Mouse (Mus musculus) CH12.LX (cell line): ENCODE measurements around the gene Col27a1. TPM values are rescaled to one million over a fixed set of nuclear protein-coding genes. Genes with fewer than 3 reads are reported as not detected.

Experiments
- DNase-seq: peaks from one replicate; pipeline ENCODE4 v3.0.0-alpha.2; 2013; ENCODE audit errors: extremely low read depth
- H3K27ac ChIP-seq: 2 replicates; pipeline ENCODE4 v1.5.1; 2012; ENCODE audit warnings: low read depth, mild to moderate bottlenecking, control low read depth, moderate library complexity; ENCODE audit not compliant: insufficient read depth
- H3K27me3 ChIP-seq: replicated peaks from 2 replicates; pipeline ENCODE3; 2012; ENCODE audit warnings: inconsistent platforms
- H3K36me3 ChIP-seq, 2 experiments: replicated peaks in 1 of 2; 2 replicates each; pipeline versions ENCODE3 to v1.6.1; 2012; ENCODE audit warnings: inconsistent platforms in 1 of 2, low read length in 1 of 2, mild to moderate bottlenecking in 1 of 2, mixed read lengths in 1 of 2, moderate library complexity in 1 of 2; ENCODE audit not compliant: control insufficient read depth in 1 of 2, insufficient read depth in 1 of 2
- H3K4me1 ChIP-seq, 2 experiments: 2 replicates each; pipeline ENCODE4 v1.6.1; 2012; ENCODE audit warnings: inconsistent platforms in 1 of 2, moderate library complexity in 1 of 2; ENCODE audit not compliant: insufficient read depth in 2 of 2, control insufficient read depth in 1 of 2
- H3K4me2 ChIP-seq: 2 replicates; pipeline ENCODE4 v1.6.1; 2012; ENCODE audit warnings: low read depth, mild to moderate bottlenecking, control low read depth; ENCODE audit not compliant: poor library complexity, insufficient read depth, severe bottlenecking
- H3K4me3 ChIP-seq, 3 experiments: fragments of 150-350 bp in 1 of 3; sonication (generic) in 1 of 3; replicated peaks in 1 of 3; 2 replicates each; pipeline versions ENCODE3 to v1.5.1; 2011 to 2012; ENCODE audit warnings: low read depth in 2 of 3, low read length in 2 of 3, mild to moderate bottlenecking in 2 of 3, moderate library complexity in 2 of 3, control low read depth in 1 of 3, improper control_type of control experiment in 1 of 3, inconsistent platforms in 1 of 3, mixed read lengths in 1 of 3; ENCODE audit not compliant: poor library complexity in 1 of 3
- H3K79me2 ChIP-seq: replicated peaks from 2 replicates; pipeline ENCODE4 v1.6.1; 2012; ENCODE audit warnings: mild to moderate bottlenecking, moderate library complexity; ENCODE audit not compliant: control insufficient read depth, poor library complexity, insufficient read depth, severe bottlenecking; ENCODE audit errors: extremely low read depth
- H3K9ac ChIP-seq: 2 replicates; pipeline ENCODE4 v1.6.1; 2012; ENCODE audit warnings: low read depth, mild to moderate bottlenecking, control low read depth, moderate library complexity; ENCODE audit not compliant: insufficient read depth
- H3K9me3 ChIP-seq: replicated peaks from 2 replicates; pipeline ENCODE3; 2012; ENCODE audit warnings: low read length, inconsistent platforms, mixed read lengths
- BHLHE40 ChIP-seq: IDR thresholded peaks from 2 replicates; pipeline ENCODE4 v1.6.1; 2011; ENCODE audit warnings: mild to moderate bottlenecking, low read depth, low read length, improper control_type of control experiment
- CHD1 ChIP-seq: IDR thresholded peaks from 2 replicates; pipeline ENCODE4 v1.6.1; 2012; ENCODE audit warnings: low read depth, low read length, improper control_type of control experiment, inconsistent platforms
- E2F4 ChIP-seq: IDR thresholded peaks from 2 replicates; pipeline ENCODE4 v1.6.1; 2011; ENCODE audit warnings: low read depth, low read length, improper control_type of control experiment; ENCODE audit not compliant: insufficient replicate concordance
- EP300 ChIP-seq: IDR thresholded peaks from 2 replicates; pipeline ENCODE4 v1.6.1; 2011; ENCODE audit warnings: low read length, improper control_type of control experiment
- ETS1 ChIP-seq: conservative IDR thresholded peaks from 2 replicates; pipeline ENCODE4 v1.6.1; 2012; ENCODE audit warnings: low read depth, mild to moderate bottlenecking, inconsistent platforms, low read length, improper control_type of control experiment, moderate library complexity
- GABPA ChIP-seq: IDR thresholded peaks from 2 replicates; pipeline ENCODE4 v1.6.1; 2012; ENCODE audit warnings: low read depth, low read length, improper control_type of control experiment, inconsistent platforms; ENCODE audit not compliant: insufficient replicate concordance
- HCFC1 ChIP-seq: IDR thresholded peaks from 2 replicates; pipeline ENCODE4 v1.6.1; 2012; ENCODE audit warnings: low read depth, mild to moderate bottlenecking, inconsistent platforms, low read length, improper control_type of control experiment
- IRF4 ChIP-seq: IDR thresholded peaks from 2 replicates; pipeline ENCODE4 v1.6.1; 2014; ENCODE audit warnings: low read depth, mild to moderate bottlenecking, inconsistent platforms, low read length, improper control_type of control experiment
- JUN ChIP-seq: IDR thresholded peaks from 2 replicates; pipeline ENCODE4 v1.6.1; 2011; ENCODE audit warnings: low read depth, mild to moderate bottlenecking, low read length, improper control_type of control experiment, moderate library complexity; ENCODE audit not compliant: insufficient read depth
- MAFK ChIP-seq: IDR thresholded peaks from 2 replicates; pipeline ENCODE4 v1.6.1; 2011; ENCODE audit warnings: low read length, improper control_type of control experiment; ENCODE audit not compliant: insufficient replicate concordance
- MAX ChIP-seq: IDR thresholded peaks from 2 replicates; pipeline ENCODE4 v1.6.1; 2011; ENCODE audit warnings: low read length, improper control_type of control experiment
- MXI1 ChIP-seq: IDR thresholded peaks from 2 replicates; pipeline ENCODE4 v1.6.1; 2011; ENCODE audit warnings: mild to moderate bottlenecking, low read depth, low read length, improper control_type of control experiment
- NELFE ChIP-seq: IDR thresholded peaks from 2 replicates; pipeline ENCODE4 v1.6.1; 2011; ENCODE audit warnings: low read depth, low read length, improper control_type of control experiment
- NRF1 ChIP-seq: IDR thresholded peaks from 2 replicates; pipeline ENCODE4 v1.6.1; 2014; ENCODE audit warnings: low read depth, mild to moderate bottlenecking, inconsistent platforms, low read length, improper control_type of control experiment, moderate library complexity
- POLR2A ChIP-seq: IDR thresholded peaks from 2 replicates; pipeline ENCODE4 v1.6.1; 2011; ENCODE audit warnings: low read depth, mild to moderate bottlenecking, improper control_type of control experiment, low read length
- POLR2AphosphoS2 ChIP-seq: IDR thresholded peaks from 2 replicates; pipeline ENCODE4 v1.6.1; 2011; ENCODE audit warnings: low read depth, low read length, improper control_type of control experiment
- RAD21 ChIP-seq: IDR thresholded peaks from 2 replicates; pipeline ENCODE4 v1.6.1; 2011; ENCODE audit warnings: low read depth, mild to moderate bottlenecking, low read length, improper control_type of control experiment, moderate library complexity
- RCOR1 ChIP-seq: conservative IDR thresholded peaks from 2 replicates; pipeline ENCODE4 v1.6.1; 2012; ENCODE audit warnings: low read depth, mild to moderate bottlenecking, inconsistent platforms, low read length, improper control_type of control experiment
- SIN3A ChIP-seq: IDR thresholded peaks from 2 replicates; pipeline ENCODE4 v1.6.1; 2012; ENCODE audit warnings: low read length, improper control_type of control experiment, inconsistent platforms
- UBTF ChIP-seq: IDR thresholded peaks from 2 replicates; pipeline ENCODE4 v1.6.1; 2012; ENCODE audit warnings: low read depth, mild to moderate bottlenecking, inconsistent platforms, low read length, improper control_type of control experiment, moderate library complexity
- USF1 ChIP-seq: IDR thresholded peaks from 2 replicates; pipeline ENCODE4 v1.6.1; 2014; ENCODE audit warnings: low read depth, mild to moderate bottlenecking, inconsistent platforms, low read length, improper control_type of control experiment
- USF2 ChIP-seq: conservative IDR thresholded peaks from 2 replicates; pipeline ENCODE4 v1.6.1; 2011; ENCODE audit warnings: low read depth, low read length, improper control_type of control experiment
- ZC3H11A ChIP-seq: IDR thresholded peaks from 2 replicates; pipeline ENCODE4 v1.6.1; 2012; ENCODE audit warnings: low read depth, mild to moderate bottlenecking, inconsistent platforms, low read length, improper control_type of control experiment
- ZMIZ1 ChIP-seq: IDR thresholded peaks from 2 replicates; pipeline ENCODE4 v1.6.1; 2012; ENCODE audit warnings: low read depth, mild to moderate bottlenecking, inconsistent platforms, low read length, improper control_type of control experiment
- dilution Hi-C: fragments of 300-500 bp; cut with MboI; formaldehyde crosslinking; loops from 2 replicates; pipeline ENCODE4 v1.14.3; 2020; ENCODE audit warnings: low sequenced_read_pairs; ENCODE audit not compliant: extremely low pct_unique_long_range_greater_than_20kb, extremely low pct_ligation_motif_present
- in situ Hi-C: fragments of 300-500 bp; cut with MboI; formaldehyde crosslinking; loops from 3 replicates; pipeline ENCODE4 v1.14.3; 2019; ENCODE audit warnings: low sequenced_read_pairs, low pct_ligation_motif_present, low pct_unique_long_range_greater_than_20kb, mixed read lengths
- polyA plus RNA-seq: library from polyadenylated mRNA; unstranded; fragments of >175 nt; gene quantifications from 2 replicates; pipeline ENCODE4 v1.2.1, GENCODE M21; 2012; ENCODE audit warnings: low read depth; ENCODE audit not compliant: insufficient read length
- total RNA-seq, 2 experiments: library from RNA; depleted of rRNA; stranded (reverse); fragments of 300-350 nt in 1 of 2; fragments of >200 nt in 1 of 2; gene quantifications; 2 replicates each; pipeline ENCODE4 v1.2.3; 2012 to 2014

The Col27a1 gene
- total and polyA plus RNA-seq, 3 experiments: 0.04 to 0.05 TPM; not detected in 1

- H3K36me3 ChIP-seq: no peaks in the 10 kb centered on the region
- TF ChIP-seq MXI1: no peak
- TF ChIP-seq POLR2AphosphoS2: no peak
- TF ChIP-seq E2F4: no peak
- no peak for TF ChIP-seq NRF1
- TF ChIP-seq ETS1: no peak
- no peak for TF ChIP-seq USF1
- TF ChIP-seq NELFE: no peak
- no peak for TF ChIP-seq HCFC1
- no peak for TF ChIP-seq BHLHE40
- no peak for TF ChIP-seq JUN
- no peak for TF ChIP-seq CHD1
- no peak for TF ChIP-seq POLR2A
- DNase-seq: no peak
- H3K4me3 ChIP-seq: no peak overlapping the region
- no peaks in the 10 kb centered on the region for H3K79me2 ChIP-seq
- H3K9ac ChIP-seq: no peak overlapping the region
- no peaks in the 10 kb centered on the region for H3K4me1 ChIP-seq
- peaks cover 94% of the 10 kb centered on the region for H3K27me3 ChIP-seq
- no peak overlapping the region for H3K4me2 ChIP-seq
- no peaks in the 10 kb centered on the region for H3K9me3 ChIP-seq
- dilution Hi-C loops: no loop called here
- H3K27ac ChIP-seq: no peak overlapping the region
- in situ Hi-C loops: no loop called here
Measured at GRCm38 (mm10) chr4:63251760-63252159, 38.0 kb downstream of the Col27a1 start.

- in situ Hi-C loops: no loop called here
- no peak for TF ChIP-seq UBTF
- no peak for TF ChIP-seq SIN3A
- TF ChIP-seq GABPA: no peak
- no peak for TF ChIP-seq POLR2A
- TF ChIP-seq POLR2AphosphoS2: no peak
- TF ChIP-seq NELFE: no peak
- no peak for TF ChIP-seq ZMIZ1
- no peak for TF ChIP-seq JUN
- no peak for TF ChIP-seq HCFC1
- no peak for TF ChIP-seq ZC3H11A
- no peak for TF ChIP-seq USF2
- no peak for TF ChIP-seq MAX
- TF ChIP-seq MAFK: no peak
- no peak for TF ChIP-seq IRF4
- TF ChIP-seq CHD1: no peak
- no peak for TF ChIP-seq EP300
- TF ChIP-seq RCOR1: no peak
- no peak for TF ChIP-seq RAD21
- no peaks in the 10 kb centered on the region for H3K9me3 ChIP-seq
- no peaks in the 10 kb centered on the region for H3K79me2 ChIP-seq
- dilution Hi-C loops: no loop called here
- no peaks in the 10 kb centered on the region for H3K4me1 ChIP-seq
- H3K27me3 ChIP-seq: peaks cover 94% of the 10 kb centered on the region
- no peak for DNase-seq
- no peak overlapping the region for H3K9ac ChIP-seq
- no peak overlapping the region for H3K4me2 ChIP-seq
- H3K36me3 ChIP-seq: no peaks in the 10 kb centered on the region
- no peak overlapping the region for H3K27ac ChIP-seq
- H3K4me3 ChIP-seq: no peak overlapping the region
Measured at GRCm38 (mm10) chr4:63253716-63254115, 39.9 kb downstream of the Col27a1 start.
